Mouse (Mus musculus): ENCODE measurements at regions not wholly inside any gene's neighbourhood (a gene's known extent, or its start where the extent isn't known, plus 50 kb on each side); places are given as distances from the start of the nearest gene placed in this dataset.
"Not testable (repeated sequence)": the region's sequence is repeated elsewhere in the genome, so short reads cannot be mapped to it uniquely, and the experiment has no call there.

DNA sequence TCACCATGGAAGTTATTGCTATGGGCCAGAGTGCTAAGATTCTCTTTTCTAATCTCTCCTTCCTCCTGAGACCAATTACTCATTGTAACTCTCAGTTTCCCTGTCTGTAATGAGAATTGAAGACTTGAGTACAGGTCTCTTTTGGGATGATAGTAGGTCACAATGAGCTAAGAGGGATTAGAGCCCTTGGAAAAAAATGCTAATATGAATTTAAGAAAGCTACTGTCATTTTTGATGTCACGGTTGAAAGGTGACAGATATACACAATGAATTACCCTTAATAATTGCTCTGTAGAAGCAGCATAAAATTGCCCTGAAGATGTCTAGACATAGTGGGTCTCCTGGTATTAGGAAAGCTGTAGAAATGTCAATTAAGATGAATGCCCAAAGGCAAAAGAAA, 178.2 kb downstream of the Kcna4 start:
- no peak for DNase-seq (ENCODE audit: low spot score in 2 of 2)

DNA sequence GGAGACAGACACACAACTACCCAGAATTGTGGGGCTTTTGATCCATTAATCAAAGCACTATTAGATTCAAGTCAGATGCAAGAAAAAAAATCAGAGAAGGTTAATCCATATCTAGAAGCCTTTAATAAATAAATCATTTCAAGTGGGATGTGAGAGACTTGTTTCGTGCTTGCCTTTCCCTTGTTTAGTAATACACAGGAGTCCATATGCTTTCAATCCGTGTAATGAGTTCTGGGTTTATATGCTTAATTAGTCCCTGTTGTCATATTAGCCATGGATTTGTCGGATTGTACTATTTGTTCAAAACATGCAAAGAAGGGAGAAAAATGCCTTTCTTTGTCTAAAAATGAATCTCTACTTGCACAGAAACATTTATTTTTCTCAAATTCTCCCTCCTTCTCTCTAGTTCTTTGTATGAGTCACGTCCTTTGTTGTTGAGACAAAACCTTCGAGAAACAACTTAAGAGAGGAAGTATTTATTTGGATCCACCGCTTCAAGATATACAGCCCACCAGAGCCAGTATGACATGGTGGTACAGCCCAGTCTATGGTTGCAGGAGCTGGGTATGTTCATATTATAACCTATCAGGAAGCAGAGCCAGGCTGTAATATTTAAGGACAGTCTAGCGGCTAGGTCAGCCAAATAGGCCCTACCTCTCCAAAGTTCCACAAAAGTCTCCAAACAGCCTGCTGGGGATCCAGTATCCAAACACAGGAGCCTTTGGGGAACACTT, 213.4 kb downstream of the Kcna4 start:
- no peak for DNase-seq (ENCODE audit: low spot score in 2 of 2)

DNA sequence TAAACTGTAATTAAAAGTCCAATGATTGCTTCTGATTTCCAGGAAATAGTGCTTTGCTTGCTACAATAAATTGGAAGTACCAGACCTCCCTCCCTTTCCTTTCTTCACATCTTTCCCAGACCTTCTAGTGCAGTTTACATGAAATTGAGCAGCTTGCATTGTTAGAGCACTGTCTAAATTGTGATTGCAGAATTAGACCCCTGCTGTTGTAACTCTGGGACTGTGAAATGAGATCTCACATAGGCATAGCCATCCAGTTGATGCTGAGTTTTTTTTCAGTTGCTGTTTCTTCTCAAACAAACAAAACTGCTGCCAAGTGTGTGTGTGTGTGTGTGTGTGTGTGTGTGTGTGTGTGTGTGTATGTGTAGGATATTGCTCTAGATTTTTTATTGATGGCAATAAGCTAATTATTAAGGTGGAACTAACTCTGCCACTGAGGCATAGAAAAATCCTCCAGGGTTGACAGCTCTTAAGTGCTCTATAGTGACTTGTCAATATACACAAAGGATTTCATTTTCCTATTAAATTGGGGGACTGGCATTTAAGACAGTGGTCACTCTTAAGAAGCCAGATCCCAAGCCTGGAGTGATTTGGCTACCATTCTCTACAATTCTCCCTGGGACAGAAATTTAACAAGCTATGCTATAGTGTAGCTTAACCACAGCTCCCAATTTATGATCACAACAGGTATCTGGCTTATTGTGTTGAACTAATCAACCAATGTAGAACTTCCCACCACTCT, 217.2 kb downstream of the Kcna4 start:
- no peak for DNase-seq (ENCODE audit: low spot score in 2 of 2)

DNA sequence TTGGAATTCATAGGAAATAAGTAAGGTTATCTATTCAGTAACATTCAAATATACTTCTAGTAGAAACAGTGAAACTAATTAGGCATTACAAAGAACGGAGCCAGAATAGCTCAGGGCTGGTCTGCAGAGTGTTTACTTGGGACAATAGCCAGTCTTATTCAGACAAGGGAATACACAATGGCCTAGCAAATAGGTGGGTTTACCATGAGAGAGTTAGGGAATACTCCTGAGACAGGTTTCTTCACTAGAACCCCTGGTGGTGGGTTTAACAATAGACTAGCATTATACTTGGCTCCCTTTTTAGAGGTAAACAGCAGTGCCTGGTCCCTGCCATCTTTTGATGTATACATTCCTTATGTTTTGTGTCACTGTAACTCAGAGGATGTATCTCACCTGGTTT, 225.0 kb downstream of the Kcna4 start:
- not testable (repeated sequence) for DNase-seq (ENCODE audit: low spot score in 2 of 2)

DNA sequence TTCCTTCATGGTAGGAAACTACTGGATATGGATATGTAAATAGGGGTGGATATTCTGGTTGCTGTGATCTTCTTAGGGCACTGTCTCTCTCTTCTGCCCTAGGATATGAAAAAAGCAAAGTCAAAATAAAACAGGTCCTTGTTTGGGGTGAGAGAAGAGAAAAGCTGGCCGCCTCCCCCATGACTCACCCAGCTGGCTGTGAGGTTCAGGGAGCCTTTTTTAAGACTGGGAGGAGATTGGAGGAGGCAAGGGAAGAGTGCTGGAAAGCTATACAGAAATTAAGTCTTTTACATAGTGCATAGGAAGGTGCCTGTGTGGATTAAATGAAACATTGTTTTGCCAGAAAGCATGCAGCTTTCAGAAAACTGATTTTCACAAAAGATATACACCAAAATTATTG, 227.7 kb downstream of the Kcna4 start:
- DNase-seq (ENCODE audit: low spot score in 2 of 2) = peak; percentile 3 to 8

DNA sequence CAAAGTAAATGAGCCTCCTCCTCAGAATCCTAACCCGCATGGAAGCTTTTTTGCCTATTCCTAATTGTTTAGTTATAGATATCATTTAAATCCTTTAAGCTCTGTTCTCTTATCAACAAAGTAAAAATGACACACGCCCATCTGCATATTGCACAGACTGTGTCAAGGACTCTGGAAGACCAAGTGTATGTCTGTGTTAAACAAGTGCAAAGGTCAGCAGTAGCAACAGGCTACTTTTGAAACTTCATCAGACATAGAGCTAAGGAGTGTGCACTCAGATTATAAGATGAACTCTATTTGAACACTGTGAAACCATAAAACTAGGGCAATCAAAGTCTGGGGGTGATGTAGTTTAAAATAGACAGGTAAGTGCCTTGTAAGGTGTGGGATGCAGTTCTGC, 228.3 kb downstream of the Kcna4 start:
- DNase-seq (ENCODE audit: low spot score in 2 of 2) = no peak

DNA sequence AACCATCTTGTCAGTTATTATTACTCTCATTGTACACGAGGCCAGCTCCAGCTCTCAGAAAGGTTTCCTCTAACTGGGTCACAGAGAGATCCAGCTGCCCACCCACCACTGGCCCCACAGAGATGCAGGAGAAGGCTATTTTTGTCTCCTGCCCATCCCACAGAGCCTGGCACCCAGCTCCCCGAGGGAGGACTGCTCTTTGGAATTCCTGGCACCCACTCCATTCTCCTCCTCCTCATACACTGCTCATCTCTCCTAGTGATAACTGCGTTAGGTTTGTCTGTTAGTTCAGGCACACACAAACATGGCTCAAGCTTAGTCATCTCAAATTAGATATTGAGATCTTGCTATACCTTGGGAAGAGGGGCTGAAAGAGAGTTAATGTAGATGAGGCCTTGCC, 228.9 kb downstream of the Kcna4 start:
- DNase-seq (ENCODE audit: low spot score in 2 of 2) = peak; percentile 36 to 57

DNA sequence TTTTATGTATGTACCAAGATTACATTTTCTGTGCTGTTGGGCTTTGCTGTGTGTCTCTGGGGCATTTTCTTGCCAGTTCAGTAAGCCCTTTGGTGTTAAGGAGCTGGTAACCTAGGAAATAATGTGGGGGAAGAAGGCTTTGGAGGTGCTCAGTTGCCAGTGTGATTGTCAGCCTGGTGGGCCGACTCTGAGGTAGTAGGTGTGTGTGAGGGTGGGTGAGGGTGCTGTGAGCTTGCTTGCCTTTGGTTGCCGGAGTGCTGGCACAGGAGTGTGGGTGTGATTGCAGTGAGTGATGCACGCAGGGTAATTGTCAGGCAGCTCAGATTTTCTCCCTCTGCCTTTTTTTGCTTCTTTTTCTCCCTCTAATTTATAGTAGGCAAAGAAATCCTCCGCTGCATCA, 229.3 kb downstream of the Kcna4 start:
- DNase-seq (ENCODE audit: low spot score in 2 of 2) = peak; percentile 43 to 66

DNA sequence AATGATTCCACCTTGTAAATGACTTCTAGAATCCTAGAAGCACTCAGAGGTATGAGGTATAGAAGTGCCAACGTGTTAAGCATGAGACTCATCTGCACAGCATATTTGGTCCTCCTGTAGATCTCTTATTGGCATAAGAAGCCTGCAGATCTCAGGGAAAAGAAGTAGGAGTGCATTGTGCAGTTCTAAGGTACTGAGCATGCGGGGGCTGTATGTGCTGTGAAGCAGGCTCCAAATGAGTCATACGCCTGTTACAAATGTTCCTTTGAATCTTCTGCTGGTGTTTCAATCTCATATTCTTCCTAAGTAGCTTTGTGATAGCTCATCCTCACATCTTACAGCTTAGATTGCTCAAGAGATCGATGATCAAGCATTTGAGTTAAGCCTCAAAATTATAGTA, 252.7 kb downstream of the Kcna4 start:
- DNase-seq (ENCODE audit: low spot score in 2 of 2) = peak; percentile 23 to 28

DNA sequence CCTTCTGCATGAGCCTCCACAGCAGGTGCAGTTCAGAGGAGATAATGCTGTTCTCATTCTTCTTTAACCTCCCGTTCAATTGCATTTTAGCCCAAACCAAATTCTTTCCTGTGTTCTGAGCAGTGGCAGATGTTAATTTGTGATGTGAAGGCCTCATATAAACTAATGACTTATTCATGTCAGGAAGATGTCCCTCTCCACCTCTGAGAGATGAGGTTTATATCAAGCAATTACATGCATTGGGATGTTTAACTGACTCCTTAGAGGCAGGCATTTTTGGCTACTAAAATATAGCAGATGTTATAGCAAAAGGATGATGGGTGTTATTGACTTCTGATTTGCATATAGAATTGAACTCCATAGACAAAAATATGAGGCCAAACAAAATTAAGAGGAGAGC, 262.1 kb downstream of the Kcna4 start:
- DNase-seq (ENCODE audit: low spot score in 2 of 2) = no peak

DNA sequence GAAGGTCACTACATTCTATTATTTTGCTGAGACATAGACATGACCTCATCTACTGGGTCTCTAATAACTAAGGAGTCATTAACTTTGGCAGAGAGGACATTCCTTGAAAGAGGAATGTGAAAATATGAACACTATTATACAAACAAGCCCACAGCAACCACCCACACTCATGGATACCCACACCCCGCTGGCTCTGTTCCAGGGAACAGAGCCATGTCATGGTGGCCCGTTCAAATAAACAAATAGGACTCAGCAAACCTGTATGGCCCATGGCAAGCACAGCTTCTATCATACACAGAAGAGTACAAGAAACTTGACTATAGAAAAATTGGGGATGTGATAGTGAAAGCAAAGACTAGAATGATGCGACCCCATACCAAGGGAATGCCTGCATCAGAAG, 265.8 kb downstream of the Kcna4 start:
- DNase-seq (ENCODE audit: low spot score in 2 of 2) = no peak

DNA sequence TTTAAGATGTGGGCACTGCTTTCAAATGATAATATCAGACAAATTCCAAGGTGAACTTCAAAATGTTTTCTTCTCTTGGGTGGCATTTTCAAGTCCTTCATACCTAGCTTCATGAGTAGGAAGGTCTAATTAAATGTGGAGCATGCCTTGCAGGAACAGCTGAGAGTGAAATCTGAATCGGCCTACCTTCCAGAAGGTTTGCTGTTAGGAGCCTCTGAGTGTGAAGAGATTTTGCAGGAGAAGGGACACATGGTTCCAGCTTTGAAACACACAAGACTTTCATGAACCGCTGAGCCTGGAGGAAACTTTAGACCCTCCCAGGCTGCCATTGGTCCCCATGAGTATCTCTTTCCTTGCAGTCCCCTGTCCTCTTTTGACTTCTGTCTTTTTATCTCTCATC, 279.2 kb downstream of the Kcna4 start:
- DNase-seq (ENCODE audit: low spot score in 2 of 2) = no peak

DNA sequence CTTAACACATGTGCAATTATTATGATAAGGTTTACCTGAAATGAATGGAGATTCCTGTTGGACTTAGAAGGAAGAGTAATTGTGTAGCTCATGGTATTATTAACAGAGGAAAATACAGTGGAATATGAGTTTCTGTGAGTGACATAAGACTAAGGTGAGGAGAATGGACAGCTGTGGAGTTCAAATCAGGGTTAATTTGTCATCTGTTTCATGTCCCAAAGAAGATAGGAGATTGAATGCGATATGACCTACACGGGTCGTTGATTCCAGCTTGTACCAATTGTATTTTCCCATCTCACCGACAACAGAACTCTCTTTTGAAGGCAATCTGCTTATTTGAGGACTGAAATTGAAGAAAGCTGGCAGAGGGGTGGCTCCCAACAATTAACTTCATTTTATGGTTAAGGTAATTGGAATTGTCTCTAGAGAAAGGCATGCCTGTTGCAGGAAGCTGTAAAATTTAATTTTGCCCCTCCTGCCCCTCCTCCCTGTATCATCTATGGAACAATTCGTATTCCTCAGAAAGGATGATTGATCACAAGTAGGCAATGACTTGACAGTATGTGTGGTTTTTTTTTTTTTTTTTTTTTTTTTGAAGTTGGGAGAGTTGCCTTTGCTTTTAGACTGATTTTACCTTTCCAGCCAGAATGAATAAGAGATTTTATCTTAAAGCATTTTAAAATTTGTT, 319.6 kb downstream of the Kcna4 start:
- no peak for DNase-seq (ENCODE audit: low spot score in 2 of 2)

DNA sequence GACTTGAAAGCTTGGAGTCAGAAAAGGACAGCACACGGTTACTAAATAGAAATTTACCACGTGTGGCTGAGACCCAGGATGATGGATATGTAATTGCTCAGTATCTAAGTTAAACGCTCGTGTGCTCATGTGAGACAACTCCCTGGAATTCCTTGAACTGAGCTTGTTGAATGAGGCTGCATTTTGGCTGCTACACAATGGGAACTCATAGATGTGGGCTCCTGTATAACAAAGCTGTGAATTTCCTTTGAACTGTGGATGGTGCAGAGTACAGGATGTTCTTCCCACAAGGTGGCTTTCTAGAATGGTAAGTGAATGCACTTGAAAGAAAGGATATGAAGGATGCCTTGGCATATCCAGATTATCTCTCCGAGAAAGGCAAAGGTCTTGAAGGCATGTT, 321.4 kb downstream of the Kcna4 start:
- DNase-seq (ENCODE audit: low spot score in 2 of 2) = no peak

DNA sequence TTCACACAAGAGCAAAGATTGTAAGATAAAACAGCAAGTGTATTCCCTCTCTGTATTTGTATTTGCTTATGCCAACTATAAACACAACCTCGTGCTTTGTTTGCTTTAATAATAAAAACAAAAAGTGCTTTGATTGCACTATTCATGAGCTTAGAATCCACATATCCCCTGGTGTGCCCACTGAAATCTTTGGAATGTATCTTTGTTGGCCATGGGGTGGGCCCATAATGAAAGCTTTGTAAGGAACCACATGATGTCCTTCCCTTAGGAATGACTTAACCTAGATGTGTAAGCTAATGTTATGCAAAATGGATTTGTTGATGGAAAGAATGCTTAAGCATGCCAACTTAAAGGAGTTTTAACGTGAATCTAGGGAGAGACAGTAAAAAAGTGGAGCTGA, 321.8 kb downstream of the Kcna4 start:
- no peak for DNase-seq (ENCODE audit: low spot score in 2 of 2)

DNA sequence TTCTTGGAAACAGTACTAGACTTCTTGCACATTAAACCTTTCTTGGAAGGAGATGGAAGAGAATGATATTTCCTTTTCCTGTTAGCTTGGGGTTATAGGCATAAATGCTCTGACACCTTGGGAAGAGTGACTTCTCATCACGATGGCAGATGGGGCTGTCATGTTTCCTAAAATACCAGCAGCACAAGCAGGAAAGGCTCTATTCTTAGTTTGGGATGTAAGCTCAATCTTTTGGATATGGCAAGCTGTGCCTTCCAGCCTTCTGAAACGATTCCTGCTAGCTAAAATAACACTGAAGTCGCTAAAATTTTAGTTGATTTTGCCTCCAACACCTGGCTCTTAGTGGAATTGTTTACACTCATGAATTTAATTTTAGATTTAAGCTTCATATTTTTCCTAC, 324.3 kb downstream of the Kcna4 start:
- DNase-seq (ENCODE audit: low spot score in 2 of 2) = peak; percentile 5 to 7

DNA sequence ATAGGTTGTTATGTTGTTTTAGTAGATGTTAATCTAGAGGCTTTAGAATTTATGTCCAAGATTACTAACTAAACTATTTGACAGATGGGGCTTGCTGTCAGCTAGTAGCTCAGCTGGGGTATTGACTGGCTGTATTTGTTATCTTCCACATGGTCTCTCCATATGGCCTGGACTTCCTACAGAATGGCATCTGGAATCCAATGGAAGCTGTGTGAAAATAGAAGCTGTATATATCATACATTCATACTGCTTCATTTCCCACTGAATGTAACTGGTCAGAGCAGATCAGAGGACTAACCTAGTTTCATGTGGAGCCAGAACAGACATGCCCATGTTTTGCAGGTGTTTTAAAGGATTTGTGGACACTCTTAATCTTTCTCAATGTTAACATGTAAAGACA, 337.0 kb downstream of the Kcna4 start:
- DNase-seq (ENCODE audit: low spot score in 2 of 2) = no peak

DNA sequence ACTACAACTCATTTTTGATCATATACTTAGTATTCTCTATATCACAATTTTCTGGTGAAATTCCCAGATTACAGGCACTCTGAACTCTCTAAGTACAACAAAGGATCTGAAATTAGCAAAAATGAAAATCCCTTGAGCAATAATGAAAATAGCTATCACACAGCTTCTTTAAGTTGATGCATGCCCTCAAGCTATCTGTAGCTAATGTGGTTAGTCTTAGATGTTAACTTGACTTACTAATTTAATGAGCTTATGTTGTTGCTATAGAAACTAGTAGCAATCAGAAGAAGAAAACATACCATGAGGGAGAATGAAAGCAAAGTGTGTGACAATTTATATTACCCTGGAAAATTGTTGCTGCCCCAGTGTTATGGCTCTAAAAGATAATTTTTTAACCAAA, 368.7 kb downstream of the Kcna4 start:
- no peak for DNase-seq (ENCODE audit: low spot score in 2 of 2)
